Mouse (Mus musculus) fat pad, adult 2 months (tissue): Measurements from ENCODE around the gene Hcar1.

Experiments used
- DNase-seq: peaks from one replicate; pipeline ENCODE4 v3.0.0-alpha.2; 2011; ENCODE audit warnings: low read depth, low spot score; ENCODE audit errors: extremely low read depth

The Hcar1 gene

GRCm38 (mm10) chr5:123865365-123865764, 14.5 kb downstream of the Hcar1 start, which contains the start of gene Hcar2:
TSS of gene Hcar2 (minus strand) at chr5:123865499.
- DNase-seq, result peak; percentile 76

- DNase-seq, result no peak
Measured at GRCm38 (mm10) chr5:123863934-123864333, 15.9 kb downstream of the Hcar1 start.

- no peak for DNase-seq
Measured at GRCm38 (mm10) chr5:123862374-123863350, 17.2 kb downstream of the Hcar1 start.

GRCm38 (mm10) chr5:123858798-123859197, 21.0 kb downstream of the Hcar1 start:
- DNase-seq, result no peak

GRCm38 (mm10) chr5:123854511-123854910, 25.3 kb downstream of the Hcar1 start:
- DNase-seq, result no peak

- DNase-seq, result no peak
Measured at GRCm38 (mm10) chr5:123853877-123854504, 25.8 kb downstream of the Hcar1 start.

GRCm38 (mm10) chr5:123851398-123851797, 28.4 kb downstream of the Hcar1 start:
- DNase-seq, result no peak

GRCm38 (mm10) chr5:123844316-123844715, 35.5 kb downstream of the Hcar1 start:
- no peak for DNase-seq

GRCm38 (mm10) chr5:123843816-123844215, 36.0 kb downstream of the Hcar1 start:
- no peak for DNase-seq

- no peak for DNase-seq
Measured at GRCm38 (mm10) chr5:123842935-123843282, 36.9 kb downstream of the Hcar1 start.

- DNase-seq, result no peak
Measured at GRCm38 (mm10) chr5:123842221-123842934, 37.4 kb downstream of the Hcar1 start.

- no peak for DNase-seq
Measured at GRCm38 (mm10) chr5:123837371-123837770, 42.4 kb downstream of the Hcar1 start.

- DNase-seq, result no peak
Measured at GRCm38 (mm10) chr5:123834836-123835235, 45.0 kb downstream of the Hcar1 start.

- no peak for DNase-seq
Measured at GRCm38 (mm10) chr5:123832309-123832708, 47.5 kb downstream of the Hcar1 start.

GRCm38 (mm10) chr5:123827659-123828091, 52.1 kb downstream of the Hcar1 start:
- no peak for DNase-seq
